Mouse (Mus musculus): ENCODE measurements at regions not wholly inside any gene's neighbourhood (a gene's known extent, or its start where the extent isn't known, plus 50 kb on each side); places are given as distances from the start of the nearest gene placed in this dataset.
A peak's percentile ranks its signal among the peaks of the same experiment; 100 is the strongest.
"Not testable (repeated sequence)": the region's sequence is repeated elsewhere in the genome, so short reads cannot be mapped to it uniquely, and the experiment has no call there.

DNA sequence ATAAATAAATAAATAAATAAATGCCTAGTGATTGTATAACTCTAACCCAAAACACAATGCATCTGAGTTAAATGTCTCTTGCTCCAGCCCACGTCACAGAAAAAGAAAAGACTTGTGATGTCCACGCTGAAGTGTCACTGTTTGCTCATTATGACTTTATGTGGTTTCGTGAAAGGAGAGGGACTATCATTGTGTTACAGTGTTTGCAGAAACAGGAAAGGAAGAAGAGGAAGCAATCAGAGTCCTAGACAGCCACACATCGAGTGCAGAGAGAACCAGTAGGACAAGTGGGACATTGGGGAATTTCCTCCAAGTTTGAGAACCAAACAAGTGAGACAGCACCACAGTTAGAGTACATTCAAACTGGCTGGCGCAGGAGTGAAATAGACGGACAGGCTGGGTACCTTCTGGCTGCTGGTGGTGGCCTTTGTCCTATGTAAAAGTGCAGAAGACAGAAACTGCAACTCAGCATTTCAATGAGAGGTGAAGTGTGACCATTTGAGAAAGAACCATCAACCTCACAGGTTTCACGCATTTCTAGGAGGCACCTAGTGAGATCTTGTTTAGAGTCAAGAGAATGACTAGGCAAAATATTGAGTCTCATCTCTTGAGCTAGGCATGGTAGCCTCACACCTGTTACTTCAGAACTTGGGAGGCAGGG lies 59.6 kb downstream of the Fasl start:
- no peak for ATAC-seq (ENCODE audit: low read depth)
- 82% methylated on average over 7 of the region's 7 CpGs for WGBS
- no peak overlapping the region for H3K27ac ChIP-seq (replicated peaks; ENCODE audit: low read depth, low read length)

DNA sequence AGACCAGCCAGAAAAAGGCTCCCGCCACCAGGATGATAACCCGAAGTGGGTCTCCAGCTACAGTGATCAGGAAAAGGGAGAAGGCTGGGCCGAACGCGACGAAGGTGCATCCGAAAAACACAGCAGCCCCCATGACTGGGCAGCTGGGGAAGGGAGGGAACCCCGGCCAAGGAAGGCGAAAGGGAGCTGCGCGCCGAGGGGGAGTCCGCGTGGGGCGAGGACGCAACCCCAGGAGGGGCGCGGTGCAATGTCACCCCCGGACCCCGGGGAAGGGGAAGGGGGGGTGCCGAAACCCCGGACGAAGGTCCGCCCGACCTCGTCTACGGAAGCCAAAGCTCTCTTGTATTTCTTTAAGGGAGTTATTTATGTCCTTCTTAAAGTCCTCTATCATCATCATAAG lies 60.9 kb downstream of the Fasl start:
- not testable (repeated sequence) for H3K27me3 ChIP-seq (replicated peaks; ENCODE audit: control insufficient read depth, insufficient read depth, low read length); H3K36me3 ChIP-seq (ENCODE audit: control insufficient read depth, insufficient read depth, low read length); H3K9me3 ChIP-seq (ENCODE audit: control insufficient read depth, low read length); H3K9ac ChIP-seq (ENCODE audit: low read depth, low read length); H3K4me3 ChIP-seq (ENCODE audit: low read depth, low read length); H3K4me1 ChIP-seq (ENCODE audit: control insufficient read depth, insufficient read depth, low read length); DNase-seq (ENCODE audit: low spot score); H3K4me2 ChIP-seq (ENCODE audit: low read depth, low read length); H3K27ac ChIP-seq (replicated peaks; ENCODE audit: low read depth, low read length); ATAC-seq (ENCODE audit: low read depth)
- WGBS = 82% methylated on average over 9 of the region's 27 CpGs

More for the DNA sequence above, 59.6 kb downstream of the Fasl start:
- H3K4me2 ChIP-seq (ENCODE audit: low read depth, low read length) = no peak overlapping the region
- H3K9ac ChIP-seq (ENCODE audit: low read depth, low read length) = no peak overlapping the region
- no peaks in the 10 kb centered on the region for H3K36me3 ChIP-seq (ENCODE audit: control insufficient read depth, insufficient read depth, low read length)
- H3K4me1 ChIP-seq (ENCODE audit: control insufficient read depth, insufficient read depth, low read length) = no peaks in the 10 kb centered on the region
- no peaks in the 10 kb centered on the region for H3K9me3 ChIP-seq (ENCODE audit: control insufficient read depth, low read length)
- no peak for DNase-seq (ENCODE audit: low spot score)
- no peak overlapping the region for H3K4me3 ChIP-seq (ENCODE audit: low read depth, low read length)
- H3K27me3 ChIP-seq (replicated peaks; ENCODE audit: control insufficient read depth, insufficient read depth, low read length) = no peaks in the 10 kb centered on the region

DNA sequence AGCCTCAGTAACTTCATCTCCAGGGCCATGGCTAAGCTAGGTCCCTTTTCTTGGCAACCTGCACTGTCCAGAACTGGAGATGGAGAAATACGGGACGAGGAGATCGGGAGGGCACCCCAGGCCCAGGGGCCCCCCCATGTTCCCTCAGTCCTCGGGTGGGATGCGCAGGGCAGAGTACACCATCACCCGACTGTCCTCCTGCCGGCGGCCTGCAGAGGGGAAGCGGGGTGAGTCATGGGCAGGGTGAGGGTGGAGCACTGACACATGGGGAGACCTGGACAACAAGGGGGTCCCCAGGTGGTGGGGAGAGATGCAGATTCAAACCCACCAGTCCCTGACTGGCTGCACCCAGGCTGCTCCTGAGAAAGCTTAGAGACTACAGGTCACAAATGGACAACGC lies 62.2 kb downstream of the Fasl start:
- not testable (repeated sequence) for H3K4me3 ChIP-seq (ENCODE audit: low read depth, low read length); DNase-seq (ENCODE audit: low spot score); ATAC-seq (ENCODE audit: low read depth); H3K4me1 ChIP-seq (ENCODE audit: control insufficient read depth, insufficient read depth, low read length); H3K4me2 ChIP-seq (ENCODE audit: low read depth, low read length); H3K9ac ChIP-seq (ENCODE audit: low read depth, low read length); H3K27me3 ChIP-seq (replicated peaks; ENCODE audit: control insufficient read depth, insufficient read depth, low read length); H3K9me3 ChIP-seq (ENCODE audit: control insufficient read depth, low read length); H3K27ac ChIP-seq (replicated peaks; ENCODE audit: low read depth, low read length); H3K36me3 ChIP-seq (ENCODE audit: control insufficient read depth, insufficient read depth, low read length)
- no CpG with 5 or more reads among the region's 10 CpGs for WGBS

DNA sequence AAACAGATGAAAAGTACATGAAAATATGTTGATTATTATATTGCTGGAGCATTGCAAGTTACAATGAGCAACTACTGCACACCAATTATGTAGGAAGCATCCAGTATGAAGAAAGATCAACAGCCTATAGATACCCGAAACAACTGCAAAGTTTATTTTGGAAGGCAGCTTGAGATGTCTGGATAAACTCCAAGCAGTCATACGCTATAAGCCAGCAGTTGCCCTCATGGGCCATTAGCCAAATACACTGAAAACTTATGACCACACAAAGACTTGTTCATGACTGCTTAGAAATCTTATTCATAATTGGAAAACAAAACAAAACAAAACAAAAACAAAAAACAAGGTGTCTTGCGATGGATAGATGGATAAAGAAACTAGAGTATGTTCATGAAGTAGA lies 68.4 kb downstream of the Fasl start:
- no peaks in the 10 kb centered on the region for H3K27me3 ChIP-seq (replicated peaks; ENCODE audit: control insufficient read depth, insufficient read depth, low read length)
- ATAC-seq (ENCODE audit: low read depth) (no peak), DNase-seq (ENCODE audit: low spot score) (no peak)
- no peak overlapping the region for H3K27ac ChIP-seq (replicated peaks; ENCODE audit: low read depth, low read length)
- no peak overlapping the region for H3K4me3 ChIP-seq (ENCODE audit: low read depth, low read length)
- no peaks in the 10 kb centered on the region for H3K36me3 ChIP-seq (ENCODE audit: control insufficient read depth, insufficient read depth, low read length)
- no peak overlapping the region for H3K9ac ChIP-seq (ENCODE audit: low read depth, low read length)
- no peaks in the 10 kb centered on the region for H3K4me1 ChIP-seq (ENCODE audit: control insufficient read depth, insufficient read depth, low read length)
- H3K9me3 ChIP-seq (ENCODE audit: control insufficient read depth, low read length) = no peaks in the 10 kb centered on the region
- no peak overlapping the region for H3K4me2 ChIP-seq (ENCODE audit: low read depth, low read length)
- WGBS = 71% methylated on average over 3 of the region's 3 CpGs

DNA sequence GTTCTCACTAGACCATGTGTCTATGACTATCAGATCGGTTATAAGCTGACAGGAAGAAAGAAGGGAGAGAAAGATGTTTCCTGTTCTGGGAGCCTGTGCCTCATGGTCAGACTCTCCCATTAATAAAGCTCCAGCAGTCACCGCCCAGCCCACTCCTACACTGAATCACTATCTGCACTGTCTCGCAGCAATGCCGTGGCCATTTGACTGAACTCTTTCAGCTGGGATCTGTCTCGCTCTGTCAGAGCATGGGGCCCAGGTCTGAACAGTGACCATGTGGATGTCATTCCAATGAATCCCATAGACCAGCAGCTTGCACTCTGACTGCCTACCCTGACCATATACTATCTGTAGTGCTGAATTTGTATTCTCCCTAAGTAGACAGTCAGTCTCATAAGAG lies 70.0 kb downstream of the Fasl start:
- no peak overlapping the region for H3K9ac ChIP-seq (ENCODE audit: low read depth, low read length)
- H3K9me3 ChIP-seq (ENCODE audit: control insufficient read depth, low read length) = no peaks in the 10 kb centered on the region
- WGBS = 48% methylated on average over 5 of the region's 5 CpGs
- peaks cover 7% of the 10 kb centered on the region; the same call in 1 of the 2 replicates for H3K4me1 ChIP-seq (ENCODE audit: control insufficient read depth, insufficient read depth, low read length)
- no peak overlapping the region for H3K4me3 ChIP-seq (ENCODE audit: low read depth, low read length)
- no peak for ATAC-seq (ENCODE audit: low read depth)
- H3K4me2 ChIP-seq (ENCODE audit: low read depth, low read length) = no peak overlapping the region
- no peaks in the 10 kb centered on the region for H3K27me3 ChIP-seq (replicated peaks; ENCODE audit: control insufficient read depth, insufficient read depth, low read length)
- H3K36me3 ChIP-seq (ENCODE audit: control insufficient read depth, insufficient read depth, low read length) = no peaks in the 10 kb centered on the region
- no peak for DNase-seq (ENCODE audit: low spot score)
- H3K27ac ChIP-seq (replicated peaks; ENCODE audit: low read depth, low read length) = no peak overlapping the region

DNA sequence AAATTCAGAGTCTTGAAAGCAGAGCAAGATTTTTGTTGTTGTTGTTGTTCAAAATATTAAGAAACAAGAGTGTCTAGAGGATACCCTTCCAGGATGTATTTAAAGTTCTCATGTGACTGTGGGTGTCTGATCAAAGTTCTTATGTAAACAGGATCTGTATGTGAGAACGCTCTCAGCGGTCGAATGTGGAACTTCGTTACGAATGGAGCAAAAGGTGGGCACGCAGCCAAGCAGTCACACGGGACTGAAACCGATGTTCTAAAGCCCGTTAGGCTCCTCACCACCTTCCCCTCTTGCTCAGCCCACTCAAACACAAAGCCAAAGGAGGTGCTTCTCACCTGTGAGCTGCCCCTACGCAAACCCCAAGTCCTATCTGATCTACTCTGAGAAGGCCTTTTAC lies 75.4 kb downstream of the Fasl start:
- WGBS = 58% methylated on average over 10 of the region's 10 CpGs
- Histone ChIP-seq H3K36me3 (ENCODE audit: control insufficient read depth, insufficient read depth, low read length) (no peaks in the 10 kb centered on the region), H3K27ac (replicated peaks; ENCODE audit: low read depth, low read length) (no peak overlapping the region), H3K4me1 (ENCODE audit: control insufficient read depth, insufficient read depth, low read length) (peaks cover 7% of the 10 kb centered on the region; the same call in 1 of the 2 replicates), H3K27me3 (replicated peaks; ENCODE audit: control insufficient read depth, insufficient read depth, low read length) (no peaks in the 10 kb centered on the region), H3K4me2 (ENCODE audit: low read depth, low read length) (peak overlapping the region; percentile 35), H3K9me3 (ENCODE audit: control insufficient read depth, low read length) (no peaks in the 10 kb centered on the region), H3K9ac (ENCODE audit: low read depth, low read length) (no peak overlapping the region), H3K4me3 (ENCODE audit: low read depth, low read length) (no peak overlapping the region)
- DNase-seq (ENCODE audit: low spot score) (peak; percentile 86), ATAC-seq (ENCODE audit: low read depth) (no peak)

DNA sequence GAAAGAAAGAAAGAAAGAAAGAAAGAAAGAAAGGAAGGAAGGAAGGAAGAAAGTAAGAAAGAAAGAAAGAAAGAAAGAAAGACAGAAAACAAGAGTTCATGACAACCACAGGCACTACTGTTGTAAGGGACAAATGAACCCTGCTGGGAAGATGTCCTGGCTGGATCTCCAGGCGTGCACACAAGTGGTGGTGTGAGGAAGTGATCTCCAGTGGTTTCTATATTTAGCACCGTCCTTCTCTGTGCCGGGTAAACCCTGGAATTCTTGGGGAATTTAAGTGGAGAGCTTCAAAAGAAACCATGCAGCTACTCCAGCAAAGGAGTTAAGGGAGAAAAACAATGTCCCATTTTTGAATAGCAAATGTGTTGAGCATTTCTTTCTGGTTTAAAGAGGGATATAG lies 76.0 kb downstream of the Fasl start:
- Histone ChIP-seq H3K9me3 (ENCODE audit: control insufficient read depth, low read length) (no peaks in the 10 kb centered on the region), H3K27ac (replicated peaks; ENCODE audit: low read depth, low read length) (no peak overlapping the region), H3K36me3 (ENCODE audit: control insufficient read depth, insufficient read depth, low read length) (no peaks in the 10 kb centered on the region), H3K4me2 (ENCODE audit: low read depth, low read length) (no peak overlapping the region), H3K9ac (ENCODE audit: low read depth, low read length) (no peak overlapping the region), H3K4me1 (ENCODE audit: control insufficient read depth, insufficient read depth, low read length) (peaks cover 7% of the 10 kb centered on the region; the same call in 1 of the 2 replicates), H3K4me3 (ENCODE audit: low read depth, low read length) (no peak overlapping the region), H3K27me3 (replicated peaks; ENCODE audit: control insufficient read depth, insufficient read depth, low read length) (no peaks in the 10 kb centered on the region)
- WGBS = 15% methylated on average over 3 of the region's 3 CpGs
- ATAC-seq (ENCODE audit: low read depth) (no peak), DNase-seq (ENCODE audit: low spot score) (no peak)

DNA sequence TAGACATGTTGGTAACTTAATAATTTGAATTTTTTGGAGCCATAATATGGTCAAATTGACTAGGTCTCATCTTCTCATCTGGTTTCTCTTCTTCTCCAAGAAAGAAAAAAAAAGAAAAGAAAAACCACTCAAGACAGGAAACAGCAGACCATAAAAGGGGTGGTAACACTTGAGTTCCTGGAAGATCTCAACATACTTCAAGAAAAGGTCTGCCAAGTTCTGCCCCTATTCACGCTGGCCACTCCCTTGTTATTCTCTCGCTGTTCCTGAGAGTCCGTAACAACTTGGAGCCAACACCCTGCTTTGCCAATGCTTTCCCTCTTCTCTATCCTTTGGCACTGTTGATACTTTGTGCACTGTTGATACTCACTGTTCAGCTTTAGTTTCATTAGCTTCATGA lies 81.2 kb downstream of the Fasl start:
- WGBS = 82% methylated on average over 3 of the region's 3 CpGs

DNA sequence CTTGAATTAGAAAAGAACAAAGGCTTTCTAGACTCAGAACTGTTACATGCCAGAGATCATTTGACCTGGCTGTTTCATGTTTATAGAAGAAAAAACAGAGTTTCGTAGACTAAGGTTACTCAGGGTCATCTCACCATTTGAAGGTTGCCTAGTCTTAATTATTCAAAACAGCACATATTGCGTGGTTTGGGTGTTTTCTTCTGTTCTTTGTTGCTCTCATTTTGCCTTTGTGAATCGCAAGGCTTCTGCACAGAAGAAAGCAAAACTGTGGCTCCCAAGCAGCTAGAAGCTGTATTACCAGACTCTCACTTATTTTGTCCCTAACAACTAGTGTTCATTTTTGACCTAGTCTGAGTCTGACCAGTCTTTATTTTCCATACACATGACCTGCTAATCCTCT lies 83.3 kb downstream of the Fasl start:
- ATAC-seq (ENCODE audit: low read depth) = no peak
- no peaks in the 10 kb centered on the region for H3K4me1 ChIP-seq (ENCODE audit: control insufficient read depth, insufficient read depth, low read length)
- H3K4me2 ChIP-seq (ENCODE audit: low read depth, low read length) = no peak overlapping the region
- no peak overlapping the region for H3K4me3 ChIP-seq (ENCODE audit: low read depth, low read length)
- no peak for DNase-seq (ENCODE audit: low spot score)
- no peak overlapping the region for H3K9ac ChIP-seq (ENCODE audit: low read depth, low read length)
- H3K27ac ChIP-seq (replicated peaks; ENCODE audit: low read depth, low read length) = no peak overlapping the region
- 77% methylated on average over 3 of the region's 3 CpGs for WGBS
- no peaks in the 10 kb centered on the region for H3K9me3 ChIP-seq (ENCODE audit: control insufficient read depth, low read length)
- no peaks in the 10 kb centered on the region for H3K27me3 ChIP-seq (replicated peaks; ENCODE audit: control insufficient read depth, insufficient read depth, low read length)
- H3K36me3 ChIP-seq (ENCODE audit: control insufficient read depth, insufficient read depth, low read length) = no peaks in the 10 kb centered on the region

More for the DNA sequence above, 81.2 kb downstream of the Fasl start:
- H3K9ac ChIP-seq (ENCODE audit: low read depth, low read length) = no peak overlapping the region
- no peaks in the 10 kb centered on the region for H3K9me3 ChIP-seq (ENCODE audit: control insufficient read depth, low read length)
- ATAC-seq (ENCODE audit: low read depth) (no peak), DNase-seq (ENCODE audit: low spot score) (no peak)
- H3K36me3 ChIP-seq (ENCODE audit: control insufficient read depth, insufficient read depth, low read length) = no peaks in the 10 kb centered on the region
- no peaks in the 10 kb centered on the region for H3K27me3 ChIP-seq (replicated peaks; ENCODE audit: control insufficient read depth, insufficient read depth, low read length)
- no peak overlapping the region for H3K4me3 ChIP-seq (ENCODE audit: low read depth, low read length)
- no peak overlapping the region for H3K4me2 ChIP-seq (ENCODE audit: low read depth, low read length)
- no peak overlapping the region for H3K27ac ChIP-seq (replicated peaks; ENCODE audit: low read depth, low read length)
- H3K4me1 ChIP-seq (ENCODE audit: control insufficient read depth, insufficient read depth, low read length) = no peaks in the 10 kb centered on the region

All from embryonic facial prominence, embryonic 14.5 days (tissue).